Mouse (Mus musculus) layer of hippocampus, adult 9-11 months (tissue): Measurements from ENCODE around the gene Arhgef7.

ENCODE experiments used
- DNase-seq: peaks from one replicate; pipeline ENCODE4 v3.0.0; 2022

Gene Arhgef7

GRCm38 (mm10) chr8:11770001-11770400 is 42.5 kb downstream of the Arhgef7 start:
- DNase-seq: no peak

- DNase-seq: no peak
Measured at GRCm38 (mm10) chr8:11770521-11771080, 43.1 kb downstream of the Arhgef7 start.

- DNase-seq: no peak
Measured at GRCm38 (mm10) chr8:11771608-11772007, 44.1 kb downstream of the Arhgef7 start.

GRCm38 (mm10) chr8:11774195-11775076 is 46.9 kb downstream of the Arhgef7 start:
- no peak for DNase-seq

- DNase-seq: no peak
Measured at GRCm38 (mm10) chr8:11775889-11776288, 48.4 kb downstream of the Arhgef7 start.

- no peak for DNase-seq
Measured at GRCm38 (mm10) chr8:11776451-11777180, 49.1 kb downstream of the Arhgef7 start.

GRCm38 (mm10) chr8:11777201-11777600 is 49.7 kb downstream of the Arhgef7 start:
- DNase-seq: no peak

GRCm38 (mm10) chr8:11778646-11779433 is 51.3 kb downstream of the Arhgef7 start:
- no peak for DNase-seq

- DNase-seq: peak; percentile 44
Measured at GRCm38 (mm10) chr8:11779844-11780634, 52.5 kb downstream of the Arhgef7 start.

- DNase-seq: no peak
Measured at GRCm38 (mm10) chr8:11780641-11781040, 53.1 kb downstream of the Arhgef7 start.

- no peak for DNase-seq
Measured at GRCm38 (mm10) chr8:11782607-11783006, 55.1 kb downstream of the Arhgef7 start.

- DNase-seq: no peak
Measured at GRCm38 (mm10) chr8:11783861-11784594, 56.5 kb downstream of the Arhgef7 start.

- DNase-seq: no peak
Measured at GRCm38 (mm10) chr8:11785121-11785520, 57.6 kb downstream of the Arhgef7 start.

GRCm38 (mm10) chr8:11785539-11786046 is 58.1 kb downstream of the Arhgef7 start:
- no peak for DNase-seq

- no peak for DNase-seq
Measured at GRCm38 (mm10) chr8:11788252-11788651, 60.7 kb downstream of the Arhgef7 start.

- no peak for DNase-seq
Measured at GRCm38 (mm10) chr8:11789168-11789567, 61.6 kb downstream of the Arhgef7 start.

- DNase-seq: no peak
Measured at GRCm38 (mm10) chr8:11794956-11795355, 67.4 kb downstream of the Arhgef7 start.

- no peak for DNase-seq
Measured at GRCm38 (mm10) chr8:11797128-11797527, 69.6 kb downstream of the Arhgef7 start.

- DNase-seq: peak; percentile 82
Measured at GRCm38 (mm10) chr8:11797729-11798479, 70.4 kb downstream of the Arhgef7 start.

- no peak for DNase-seq
Measured at GRCm38 (mm10) chr8:11798480-11798867, 71.0 kb downstream of the Arhgef7 start.
